Mouse (Mus musculus): ENCODE measurements around the gene Fbxo46. TPM values are rescaled to one million over a fixed set of nuclear protein-coding genes. Genes with fewer than 3 reads are reported as not detected.
A peak's percentile ranks its signal among the peaks of the same experiment; 100 is the strongest.

The Fbxo46 gene
- total RNA-seq, 2 experiments from 2014 or later = 13.4 to 14.3 TPM

DNA sequence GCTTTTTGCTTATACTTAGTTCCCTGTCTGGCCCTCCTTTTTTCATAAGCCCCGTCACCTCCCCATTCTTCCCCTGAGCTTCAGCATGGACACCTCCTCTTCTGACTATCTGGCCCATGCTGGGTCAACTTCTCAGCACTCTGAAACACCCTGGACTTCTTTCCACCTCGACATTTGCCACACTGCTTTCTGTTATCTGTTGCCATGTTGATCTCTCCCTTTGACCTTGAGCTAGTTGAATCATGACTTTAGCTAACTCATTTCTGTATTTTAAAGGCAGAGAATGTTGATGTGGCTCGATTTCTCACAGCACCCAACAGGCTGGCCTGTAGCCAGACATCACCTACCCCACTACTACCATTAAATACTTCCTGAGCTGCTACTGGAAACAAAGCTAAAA lies 12.2 kb upstream of the Fbxo46 start:
- no peak for TF ChIP-seq CTCF (IDR thresholded peaks at IDR 0.05)
- H3K4me3 ChIP-seq = no peak overlapping the region
- DNase-seq (ENCODE audit: extremely low spot score in 1 of 2, low spot score in 2 of 2) = no peak
- intact Hi-C loops (cut with DNase I) = no loop called here
- no peak overlapping the region for H3K27ac ChIP-seq

GRCm38 (mm10) chr7:19109565-19109964 lies 10.1 kb upstream of the Fbxo46 start:
- TF ChIP-seq CTCF (IDR thresholded peaks at IDR 0.05) = no peak
- H3K27ac ChIP-seq = no peak overlapping the region
- intact Hi-C loops (cut with DNase I) = no loop called here
- no peak overlapping the region for H3K4me3 ChIP-seq
- DNase-seq (ENCODE audit: extremely low spot score in 1 of 2, low spot score in 2 of 2) = no peak

DNA sequence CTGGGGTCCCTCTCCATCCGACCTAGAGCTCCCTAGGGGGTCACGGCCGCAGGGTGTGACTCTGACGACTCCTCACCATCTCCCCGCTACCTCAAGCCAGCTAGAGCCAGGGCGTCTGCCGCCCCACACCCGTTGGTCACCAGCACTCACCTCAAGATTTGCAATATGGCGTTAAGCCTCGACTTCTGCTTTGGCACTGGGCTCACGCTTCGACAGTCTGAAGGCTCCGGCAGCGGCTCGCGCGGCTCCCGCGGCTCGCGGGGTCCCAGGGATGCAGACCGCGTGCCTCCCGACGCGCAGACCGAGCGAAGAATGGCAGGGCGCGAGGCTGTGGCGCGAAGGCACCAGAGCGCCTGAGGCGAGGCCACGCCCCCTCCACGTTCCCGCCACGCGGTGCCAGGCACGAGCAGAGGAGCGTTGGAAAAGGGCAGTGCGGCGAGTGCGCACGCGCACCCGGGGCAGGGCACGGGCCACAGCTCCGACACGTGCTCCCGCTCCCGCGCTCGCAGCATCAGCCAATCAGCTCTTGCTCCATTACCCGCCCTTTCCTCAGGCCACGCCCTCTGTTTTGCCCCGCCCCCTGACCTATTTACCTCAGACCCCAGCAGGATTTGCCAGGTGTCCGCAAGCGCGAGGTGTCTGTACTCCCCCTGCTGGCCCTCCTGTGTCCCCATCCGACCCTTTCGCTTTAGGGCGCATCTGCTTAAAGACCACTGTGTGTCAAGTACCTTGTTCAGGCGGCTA lies 1.5 kb upstream of the Fbxo46 start, which contains the start of gene Gm4969:
TSS of gene Gm4969 (minus strand) at position 341 of the 744 bp plus-strand sequence.
- TF ChIP-seq CTCF (IDR thresholded peaks at IDR 0.05) = peak; percentile 17
- Histone ChIP-seq H3K27ac (no peak within 1 kb of the TSS), H3K4me3 (peak within 1 kb of the TSS; percentile 34)
- peak; percentile 59 to 65 for DNase-seq (ENCODE audit: extremely low spot score in 1 of 2, low spot score in 2 of 2)
- intact Hi-C loops (cut with DNase I) = no loop called here

DNA sequence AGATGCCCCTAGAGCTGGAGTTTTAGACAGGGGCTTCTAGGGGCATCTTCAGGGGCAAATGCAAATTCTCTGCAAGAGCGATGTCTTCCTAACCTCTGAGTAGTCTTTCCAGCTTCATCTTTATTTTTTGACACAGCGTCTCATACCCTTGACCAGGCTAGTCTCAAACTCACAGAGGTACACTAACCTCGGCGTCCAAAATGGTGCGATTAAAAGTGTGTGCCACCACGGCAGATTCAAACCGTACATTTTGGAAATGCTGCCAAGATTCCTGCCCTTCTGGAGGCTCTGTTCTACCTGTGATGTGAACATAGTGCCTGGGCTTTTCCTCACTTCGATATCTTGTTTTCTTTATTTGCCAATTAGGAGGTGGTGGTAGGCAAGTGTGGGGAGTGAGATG lies 576 bp upstream of the Fbxo46 start:
- no peak for DNase-seq (ENCODE audit: extremely low spot score in 1 of 2, low spot score in 2 of 2)
- no peak for TF ChIP-seq CTCF (IDR thresholded peaks at IDR 0.05)
- H3K27ac ChIP-seq = no peak overlapping the region
- H3K4me3 ChIP-seq = no peak overlapping the region
- intact Hi-C loops (cut with DNase I) = no loop called here

DNA sequence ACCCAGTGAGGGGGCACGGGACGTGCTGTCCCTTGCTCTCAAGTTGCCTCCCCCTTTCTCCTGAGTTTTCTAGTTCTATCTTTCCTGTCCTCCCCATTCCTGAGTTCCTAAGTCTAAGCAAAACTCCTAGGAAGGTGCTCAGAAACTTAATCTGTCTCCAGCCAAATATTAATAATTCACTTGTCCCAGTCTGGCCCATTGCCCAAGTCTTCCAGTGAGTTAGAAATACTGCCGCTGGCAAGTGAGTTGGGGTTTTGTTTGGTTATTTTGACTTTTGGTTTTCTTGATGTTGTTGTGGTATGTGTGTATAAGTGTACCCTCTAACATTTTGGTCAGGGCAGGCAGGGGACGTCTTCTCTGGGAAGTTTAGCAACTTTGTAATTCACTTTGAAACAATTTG lies 2.0 kb downstream of the Fbxo46 start:
- intact Hi-C loops (cut with DNase I) = no loop called here
- H3K4me3 ChIP-seq = no peak overlapping the region
- H3K27ac ChIP-seq = no peak overlapping the region
- TF ChIP-seq CTCF (IDR thresholded peaks at IDR 0.05) = no peak
- DNase-seq (ENCODE audit: extremely low spot score in 1 of 2, low spot score in 2 of 2) = no peak

DNA sequence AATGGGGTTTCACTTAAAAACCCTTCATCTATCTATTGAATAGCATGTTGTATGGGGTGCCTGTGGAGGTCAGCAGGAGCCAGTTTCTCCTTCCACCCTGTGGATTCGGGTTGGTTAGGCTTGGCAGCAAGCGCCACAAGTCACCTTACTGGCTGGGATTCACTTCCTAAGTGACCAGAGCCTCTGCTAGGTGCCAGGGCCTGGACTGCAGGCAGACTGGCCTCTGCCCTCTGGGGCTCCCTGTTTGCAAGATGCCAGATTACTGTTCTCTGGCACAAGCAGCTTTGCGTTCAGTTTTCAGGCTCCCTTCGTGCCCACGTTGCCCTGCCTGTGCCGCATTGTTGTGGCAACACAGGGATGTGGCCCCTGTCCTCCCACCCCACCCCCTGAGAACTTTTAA lies 5.1 kb downstream of the Fbxo46 start:
- Histone ChIP-seq H3K4me3 (no peak overlapping the region), H3K27ac (no peak overlapping the region)
- intact Hi-C loops (cut with DNase I) = no loop called here
- no peak for DNase-seq (ENCODE audit: extremely low spot score in 1 of 2, low spot score in 2 of 2)
- no peak for TF ChIP-seq CTCF (IDR thresholded peaks at IDR 0.05)

DNA sequence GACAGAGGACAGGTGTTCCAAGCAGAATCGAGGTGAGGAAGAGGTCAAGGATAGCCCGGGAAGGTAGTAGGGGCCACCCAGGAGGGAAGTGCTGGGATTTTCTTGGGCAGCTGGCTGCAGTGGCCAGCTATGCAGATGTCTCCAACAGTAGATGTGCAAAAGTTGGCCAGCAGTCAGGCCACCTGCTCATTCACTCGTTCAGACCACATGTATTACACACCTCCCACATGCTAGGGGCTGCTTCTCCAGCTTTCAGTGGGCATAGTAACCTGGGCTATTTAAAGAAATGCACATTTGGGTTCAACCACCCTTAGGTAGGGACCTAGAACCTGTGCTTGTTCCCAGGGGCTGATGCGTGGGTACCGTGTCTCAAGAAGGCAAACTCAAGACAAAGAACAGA lies 8.1 kb downstream of the Fbxo46 start:
- no peak overlapping the region for H3K27ac ChIP-seq
- intact Hi-C loops (cut with DNase I) = no loop called here
- no peak for DNase-seq (ENCODE audit: extremely low spot score in 1 of 2, low spot score in 2 of 2)
- no peak overlapping the region for H3K4me3 ChIP-seq
- TF ChIP-seq CTCF (IDR thresholded peaks at IDR 0.05) = no peak

- no peak for DNase-seq (ENCODE audit: extremely low spot score in 1 of 2, low spot score in 2 of 2)
- intact Hi-C loops (cut with DNase I) = no loop called here
- no peak overlapping the region for H3K27ac ChIP-seq
- H3K4me3 ChIP-seq = no peak overlapping the region
- TF ChIP-seq CTCF (IDR thresholded peaks at IDR 0.05) = no peak
Measured at GRCm38 (mm10) chr7:19129396-19129795, 9.7 kb downstream of the Fbxo46 start.

- intact Hi-C loops (cut with DNase I) = no loop called here
- peak overlapping the region; percentile 95 for H3K27ac ChIP-seq
- peak overlapping the region; percentile 45 for H3K4me3 ChIP-seq
- peak; percentile 35 for TF ChIP-seq CTCF (IDR thresholded peaks at IDR 0.05)
- no peak for DNase-seq (ENCODE audit: extremely low spot score in 1 of 2, low spot score in 2 of 2)
Measured at GRCm38 (mm10) chr7:19130657-19131056, 11.0 kb downstream of the Fbxo46 start.

DNA sequence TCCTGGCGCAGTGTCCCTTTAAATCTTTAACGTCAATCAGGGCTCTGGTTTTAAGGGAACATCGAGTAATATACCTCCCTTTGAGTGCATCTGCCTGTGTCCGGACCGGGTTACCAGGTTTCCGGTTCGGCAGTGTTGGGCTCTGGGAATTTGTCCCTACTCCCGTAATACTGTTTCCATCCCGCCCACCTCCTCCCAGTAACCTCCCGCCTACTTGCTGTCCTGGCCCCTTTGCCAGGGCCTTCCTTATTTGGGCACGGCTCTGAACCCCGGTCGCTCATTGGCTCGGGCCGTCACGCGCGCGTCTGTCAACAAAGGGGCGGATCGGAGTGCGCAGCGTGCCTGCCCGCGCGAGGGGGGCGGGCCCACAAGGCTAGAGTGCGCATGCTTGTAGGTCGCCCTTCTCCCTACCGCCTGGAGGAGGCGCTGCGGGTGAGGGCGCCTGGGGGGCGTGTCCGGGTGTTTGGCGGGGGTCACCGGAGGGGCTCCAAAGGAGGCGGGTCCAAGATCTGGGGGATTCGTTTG lies 11.7 kb downstream of the Fbxo46 start:
- peak; percentile 94 to 96 for DNase-seq (ENCODE audit: extremely low spot score in 1 of 2, low spot score in 2 of 2)
- Histone ChIP-seq H3K27ac (peak overlapping the region; percentile 95), H3K4me3 (peak overlapping the region; percentile 45)
- TF ChIP-seq CTCF (IDR thresholded peaks at IDR 0.05) = peak; percentile 90
- intact Hi-C loops (cut with DNase I) = no loop called here

GRCm38 (mm10) chr7:19136168-19136567 lies 16.5 kb downstream of the Fbxo46 start:
- no peak for DNase-seq (ENCODE audit: extremely low spot score in 1 of 2, low spot score in 2 of 2)
- intact Hi-C loops (cut with DNase I) = no loop called here
- Histone ChIP-seq H3K4me3 (no peak overlapping the region), H3K27ac (peak overlapping the region; percentile 61)
- TF ChIP-seq CTCF (IDR thresholded peaks at IDR 0.05) = no peak

DNA sequence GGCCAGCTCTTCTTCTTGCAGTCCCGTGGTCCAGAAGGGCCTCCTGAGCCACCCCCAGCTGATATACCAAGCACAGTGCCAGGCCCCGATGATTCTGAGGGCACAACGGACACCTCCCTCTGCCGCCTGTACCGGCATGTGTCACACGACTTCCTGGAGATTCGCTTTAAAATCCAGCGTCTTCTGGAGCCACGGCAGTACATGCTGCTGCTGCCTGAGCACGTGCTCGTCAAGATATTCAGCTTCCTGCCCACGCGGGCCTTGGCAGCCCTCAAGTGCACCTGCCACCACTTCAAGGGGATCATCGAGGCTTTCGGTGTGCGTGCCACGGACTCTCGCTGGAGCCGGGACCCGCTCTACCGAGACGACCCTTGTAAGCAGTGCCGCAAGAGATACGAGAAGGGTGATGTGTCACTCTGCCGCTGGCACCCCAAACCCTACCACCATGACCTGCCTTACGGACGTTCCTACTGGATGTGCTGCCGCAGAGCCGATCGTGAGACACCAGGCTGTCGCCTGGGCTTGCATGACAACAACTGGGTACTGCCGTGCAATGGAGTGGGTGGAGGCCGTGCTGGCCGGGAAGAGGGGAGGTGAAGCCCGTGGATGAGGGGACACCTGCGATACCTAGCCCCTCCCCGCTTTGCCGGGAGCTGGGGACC lies 17.1 kb downstream of the Fbxo46 start:
- peak overlapping the region; percentile 61 for H3K27ac ChIP-seq

More for the DNA sequence above, 17.1 kb downstream of the Fbxo46 start:
- TF ChIP-seq CTCF (IDR thresholded peaks at IDR 0.05) = no peak
- H3K4me3 ChIP-seq = no peak overlapping the region
- intact Hi-C loops (cut with DNase I) = no loop called here
- DNase-seq (ENCODE audit: extremely low spot score in 1 of 2, low spot score in 2 of 2) = peak in 1 of 2 experiments; percentile 49

Measured in left cerebral cortex, adult 2 months (tissue).